Mouse (Mus musculus) layer of hippocampus, adult 2 months (tissue): ENCODE results near the gene Rorc. TPM values are rescaled to one million over a fixed set of nuclear protein-coding genes. Genes with fewer than 3 reads are reported as not detected.

ENCODE experiments used
- DNase-seq, 2 experiments: peaks; one replicate each; pipeline ENCODE4 v3.0.0; 2022; ENCODE audit warnings: low spot score in 2 of 2
- H3K27ac ChIP-seq: fragments of 200-600 bp; 2 replicates; pipeline ENCODE4 v1.8.1; 2022
- H3K4me3 ChIP-seq: fragments of 200-600 bp; 2 replicates; pipeline ENCODE4 v1.8.1; 2022; ENCODE audit warnings: mild to moderate bottlenecking
- CTCF ChIP-seq: fragments of 200-600 bp; conservative IDR thresholded peaks from 2 replicates; pipeline ENCODE4 v1.8.1; 2022; ENCODE audit warnings: antibody characterized with exemption, mild to moderate bottlenecking, moderate library complexity
- total RNA-seq, 2 experiments: library from RNA; stranded (reverse); gene quantifications; 2 replicates each; pipeline ENCODE4 v1.2.3; 2021

Rorc gene
- total RNA-seq, 2 experiments from 2014 or later: 0.97 to 1.0 TPM

- Histone ChIP-seq H3K4me3 (no peak overlapping the region), H3K27ac (no peak overlapping the region)
- DNase-seq: no peak
- TF ChIP-seq CTCF: no peak
Measured at GRCm38 (mm10) chr3:94383476-94383875, 10.9 kb downstream of the Rorc start.

DNA sequence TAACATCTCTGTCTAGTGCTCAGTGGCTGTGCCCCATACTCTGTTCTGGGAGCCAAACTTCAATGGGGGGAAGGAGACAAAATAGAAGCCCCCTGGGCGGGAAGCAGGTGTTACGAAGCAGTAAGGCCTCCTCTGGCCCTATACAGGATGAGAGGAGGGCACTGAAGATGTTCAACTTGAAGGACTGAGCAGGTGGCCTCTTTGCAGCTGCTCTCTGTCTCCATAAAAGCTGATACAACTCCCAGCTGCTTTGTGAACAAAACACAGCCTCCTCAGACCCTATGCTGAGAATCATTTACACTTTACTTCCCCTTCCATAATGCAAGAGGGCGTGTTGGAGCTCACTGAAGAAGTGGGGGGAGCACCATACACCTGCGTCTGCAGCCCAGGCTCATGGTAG, 14.1 kb downstream of the Rorc start:
- no peak overlapping the region for H3K27ac ChIP-seq
- TF ChIP-seq CTCF: no peak
- H3K4me3 ChIP-seq: no peak overlapping the region
- no peak for DNase-seq

GRCm38 (mm10) chr3:94387391-94387790, 14.8 kb downstream of the Rorc start:
- no peak for TF ChIP-seq CTCF
- DNase-seq: no peak
- H3K4me3 ChIP-seq: no peak overlapping the region
- H3K27ac ChIP-seq: no peak overlapping the region

- no peak for TF ChIP-seq CTCF
- Histone ChIP-seq H3K27ac (no peak overlapping the region), H3K4me3 (no peak overlapping the region)
- DNase-seq: no peak
Measured at GRCm38 (mm10) chr3:94388047-94388446, 15.5 kb downstream of the Rorc start.

DNA sequence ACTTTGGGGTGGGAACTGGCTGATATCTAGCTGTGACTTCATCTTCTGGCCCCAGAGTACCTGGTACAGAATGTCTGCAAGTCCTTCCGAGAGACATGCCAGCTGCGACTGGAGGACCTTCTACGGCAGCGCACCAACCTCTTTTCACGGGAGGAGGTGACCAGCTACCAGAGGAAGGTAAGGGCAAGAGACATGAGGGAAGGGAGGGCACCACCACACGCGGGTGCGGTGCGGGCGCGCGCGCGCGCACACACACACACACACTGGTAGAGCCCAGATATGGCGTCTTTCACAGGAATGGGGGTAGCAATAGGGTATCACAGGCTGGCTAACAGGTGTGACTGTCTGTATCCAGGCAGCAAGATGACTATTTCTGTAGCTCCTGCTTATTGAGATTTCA, 16.8 kb downstream of the Rorc start:
- no peak overlapping the region for H3K27ac ChIP-seq
- no peak overlapping the region for H3K4me3 ChIP-seq
- DNase-seq: no peak
- TF ChIP-seq CTCF: no peak

DNA sequence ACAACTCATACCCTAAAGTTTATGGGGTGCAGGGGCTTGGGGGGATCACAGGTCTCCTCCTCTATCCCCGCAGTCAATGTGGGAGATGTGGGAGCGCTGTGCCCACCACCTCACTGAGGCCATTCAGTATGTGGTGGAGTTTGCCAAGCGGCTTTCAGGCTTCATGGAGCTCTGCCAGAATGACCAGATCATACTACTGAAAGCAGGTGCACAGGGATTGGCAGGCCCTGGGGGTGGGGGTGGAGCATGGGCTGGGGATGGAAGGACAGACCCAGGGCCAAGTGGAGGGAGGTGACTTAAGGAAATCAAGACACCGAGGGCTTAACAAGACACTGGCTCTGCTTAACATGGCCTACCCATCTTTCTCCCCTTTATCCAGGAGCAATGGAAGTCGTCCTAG, 18.4 kb downstream of the Rorc start:
- no peak overlapping the region for H3K27ac ChIP-seq
- H3K4me3 ChIP-seq: no peak overlapping the region
- DNase-seq: no peak
- TF ChIP-seq CTCF: no peak

DNA sequence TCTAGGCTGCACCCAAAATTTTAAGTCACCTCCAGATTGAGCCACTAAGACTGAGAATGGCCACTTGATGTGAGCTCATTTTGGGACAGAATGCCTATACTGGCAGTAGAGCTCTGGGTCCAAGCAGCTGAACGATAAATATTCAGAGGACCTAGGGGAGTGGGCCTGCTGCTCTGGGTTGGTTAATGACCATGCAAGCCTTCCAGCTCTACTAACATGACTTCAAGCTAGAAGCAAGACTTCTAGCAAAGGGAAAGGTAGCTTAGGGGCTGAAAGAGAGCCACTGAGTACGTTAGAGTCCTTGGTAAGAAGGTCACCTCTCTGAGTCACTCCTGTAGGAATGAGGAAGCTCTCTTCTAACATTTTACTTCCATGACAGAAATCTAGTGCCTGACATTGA, 19.5 kb downstream of the Rorc start:
- DNase-seq: no peak
- Histone ChIP-seq H3K27ac (no peak overlapping the region), H3K4me3 (no peak overlapping the region)
- no peak for TF ChIP-seq CTCF

- no peak overlapping the region for H3K27ac ChIP-seq
- no peak overlapping the region for H3K4me3 ChIP-seq
- no peak for TF ChIP-seq CTCF
- DNase-seq: no peak
Measured at GRCm38 (mm10) chr3:94393049-94393448, 20.5 kb downstream of the Rorc start.

DNA sequence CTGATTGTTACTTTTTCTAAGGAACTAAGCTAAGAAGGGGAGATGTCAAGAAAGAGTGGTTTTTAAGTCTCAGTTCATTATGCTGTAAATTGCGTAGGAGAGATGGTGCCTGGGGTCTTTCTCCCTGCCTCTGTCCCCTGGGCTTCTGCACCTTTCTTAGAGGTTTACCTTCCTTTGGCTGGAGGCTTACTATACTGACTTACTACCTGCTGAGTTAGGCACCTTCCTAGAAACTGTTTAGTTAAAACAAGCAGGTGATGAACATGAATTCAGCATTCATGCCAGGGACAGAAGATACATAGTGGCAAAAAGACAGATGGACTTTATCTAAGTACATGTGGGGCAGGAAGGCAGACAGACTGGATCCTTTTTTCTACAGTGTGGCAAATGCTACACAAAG, 23.7 kb downstream of the Rorc start:
- no peak overlapping the region for H3K27ac ChIP-seq
- DNase-seq: no peak
- no peak for TF ChIP-seq CTCF
- H3K4me3 ChIP-seq: no peak overlapping the region

DNA sequence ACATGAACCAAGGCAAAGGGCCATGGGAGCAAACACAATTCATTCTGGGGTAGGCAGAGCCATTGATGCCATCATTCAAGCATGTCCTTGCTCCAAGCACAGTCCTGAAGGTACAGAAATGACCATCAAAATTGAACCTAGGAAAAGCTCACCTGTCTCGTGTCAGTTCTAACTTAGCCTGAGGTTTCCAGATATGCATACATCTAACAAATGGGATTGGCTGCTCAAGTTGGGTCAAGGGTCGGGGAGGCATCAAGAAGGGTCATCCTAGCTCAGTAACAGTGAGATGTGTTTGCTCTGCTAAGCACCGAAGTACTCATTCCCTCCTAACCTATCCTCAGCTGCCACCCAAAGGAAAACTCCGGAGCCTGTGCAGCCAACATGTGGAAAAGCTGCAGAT, 24.3 kb downstream of the Rorc start:
- no peak for DNase-seq
- no peak overlapping the region for H3K27ac ChIP-seq
- no peak overlapping the region for H3K4me3 ChIP-seq
- TF ChIP-seq CTCF: no peak

- 0 out of 2 replicates have a peak within 1 kb of the TSS, but pooled peaks have one; percentile 28 for H3K27ac ChIP-seq
- TF ChIP-seq CTCF: no peak
- peak within 1 kb of the TSS; percentile 50 for H3K4me3 ChIP-seq
- DNase-seq: no peak
Measured at GRCm38 (mm10) chr3:94398217-94398616, 25.6 kb downstream of the Rorc start, which contains the start of gene Lingo4. TSS of gene Lingo4 (plus strand) at chr3:94398517.

DNA sequence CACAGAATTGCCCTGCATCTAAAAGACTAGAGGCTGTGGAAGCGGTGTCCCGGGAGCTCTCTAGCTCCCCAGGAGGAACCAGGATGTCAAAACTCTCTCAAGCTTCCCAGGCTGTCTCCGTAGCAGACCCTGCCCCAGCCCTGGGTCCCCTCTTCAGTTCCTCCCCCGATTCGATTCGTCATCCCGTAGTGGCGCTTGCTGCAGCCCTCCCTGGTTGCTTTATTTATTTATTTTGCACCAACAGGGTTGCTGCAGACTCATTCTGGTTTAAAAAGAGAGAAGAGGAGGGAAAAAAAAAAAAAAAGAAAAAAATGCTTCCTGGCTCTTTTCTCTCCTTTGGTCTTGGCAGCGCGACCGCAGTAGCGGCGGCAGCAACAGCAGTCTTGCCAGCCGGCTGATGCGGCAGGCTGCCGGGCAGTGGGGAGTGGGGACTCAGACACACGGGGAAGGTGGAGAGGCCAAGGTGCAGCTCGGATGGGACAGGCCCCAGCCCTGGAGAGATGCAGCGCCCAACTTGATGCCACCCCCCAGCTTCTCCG, 26.4 kb downstream of the Rorc start:
- DNase-seq: peak in 1 of 2 experiments; percentile 20
- TF ChIP-seq CTCF: peak; percentile 63

DNA sequence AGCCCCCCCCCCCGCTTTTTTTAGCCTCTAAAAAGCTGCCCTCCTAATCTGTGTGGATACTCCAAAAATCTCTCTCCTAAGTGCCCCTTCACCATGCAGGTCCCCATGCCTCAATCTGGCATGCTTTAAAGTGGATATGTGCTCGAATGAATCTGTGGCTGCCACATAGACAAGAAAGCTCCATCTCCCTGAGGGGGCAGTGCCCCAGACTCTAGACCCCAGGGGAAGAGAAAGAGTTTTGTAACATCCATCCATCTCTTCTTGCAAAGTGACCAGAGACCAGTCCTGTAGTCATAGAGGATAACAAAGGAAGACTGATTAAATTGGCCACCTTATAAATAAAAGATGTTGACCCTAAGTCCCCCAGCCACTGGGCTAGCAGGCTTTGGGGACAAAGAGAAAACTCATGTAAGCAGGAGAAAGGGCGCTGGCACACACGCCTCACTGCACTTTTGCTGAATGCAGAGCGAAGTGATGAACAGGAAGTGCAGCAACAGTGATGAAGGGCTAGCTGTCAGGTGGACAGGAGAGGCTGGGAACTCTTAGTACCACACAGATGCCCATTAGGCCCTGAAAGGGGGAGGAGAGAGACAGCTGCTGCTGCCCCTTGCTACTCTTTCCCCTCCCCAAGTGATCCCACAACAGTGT, 27.2 kb downstream of the Rorc start:
- DNase-seq: no peak
- no peak for TF ChIP-seq CTCF
- H3K27ac ChIP-seq: no peak overlapping the region
- H3K4me3 ChIP-seq: no peak overlapping the region; the same call in 1 of the 2 replicates

More for the DNA sequence above, 26.4 kb downstream of the Rorc start:
- Histone ChIP-seq H3K27ac (0 out of 2 replicates have a peak overlapping the region, but pooled peaks have one; percentile 28), H3K4me3 (peak overlapping the region; percentile 50)

DNA sequence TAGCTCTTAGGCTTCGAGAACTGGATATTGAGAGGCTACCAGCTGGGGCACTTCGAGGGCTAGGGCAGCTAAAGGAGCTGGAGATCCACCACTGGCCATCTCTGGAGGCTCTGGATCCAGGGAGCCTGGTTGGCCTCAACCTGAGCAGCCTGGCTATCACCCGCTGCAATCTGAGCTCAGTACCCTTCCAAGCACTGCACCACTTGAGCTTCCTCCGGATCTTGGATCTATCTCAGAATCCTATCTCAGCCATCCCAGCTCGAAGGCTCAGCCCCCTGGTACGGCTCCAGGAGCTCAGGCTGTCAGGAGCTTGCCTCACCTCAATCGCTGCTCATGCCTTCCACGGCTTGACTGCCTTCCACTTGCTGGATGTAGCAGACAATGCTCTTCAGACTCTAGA, 29.9 kb downstream of the Rorc start:
- H3K4me3 ChIP-seq: no peak overlapping the region
- no peak for TF ChIP-seq CTCF
- no peak for DNase-seq

More for the DNA sequence above, 29.9 kb downstream of the Rorc start:
- H3K27ac ChIP-seq: no peak overlapping the region
